Mouse (Mus musculus): ENCODE measurements at regions not wholly inside any gene's neighbourhood (a gene's known extent, or its start where the extent isn't known, plus 50 kb on each side); places are given as distances from the start of the nearest gene placed in this dataset.
"Not testable (repeated sequence)": the region's sequence is repeated elsewhere in the genome, so short reads cannot be mapped to it uniquely, and the experiment has no call there.

- no peak for DNase-seq
Observed at GRCm38 (mm10) chr12:77088452-77088851, 126.5 kb upstream of the Max start.

DNA sequence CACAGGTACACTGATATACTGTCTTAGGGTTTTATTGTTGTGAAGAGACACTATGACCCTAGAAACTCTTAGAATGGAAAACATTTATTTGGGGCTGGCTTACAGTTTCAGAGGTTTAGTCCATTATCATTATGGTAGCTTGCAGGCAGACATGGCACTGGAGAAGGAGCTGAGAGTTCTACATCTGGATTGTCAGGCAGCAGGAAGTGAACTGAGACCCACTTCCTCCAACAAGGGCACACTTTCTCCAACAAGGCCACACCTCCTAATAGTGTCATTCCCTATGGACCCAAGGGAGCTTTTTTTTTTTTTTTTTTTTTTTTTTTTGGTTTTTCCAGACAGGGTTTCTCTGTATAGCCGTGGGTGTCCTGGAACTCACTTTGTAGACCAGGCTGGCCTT lies 124.9 kb upstream of the Max start:
- DNase-seq, result not testable (repeated sequence)

GRCm38 (mm10) chr12:77085894-77086293 lies 123.9 kb upstream of the Max start:
- DNase-seq, result no peak

GRCm38 (mm10) chr12:77085244-77085643 lies 123.2 kb upstream of the Max start:
- no peak for DNase-seq

- DNase-seq, result no peak
Observed at GRCm38 (mm10) chr12:77084744-77085143, 122.7 kb upstream of the Max start.

DNA sequence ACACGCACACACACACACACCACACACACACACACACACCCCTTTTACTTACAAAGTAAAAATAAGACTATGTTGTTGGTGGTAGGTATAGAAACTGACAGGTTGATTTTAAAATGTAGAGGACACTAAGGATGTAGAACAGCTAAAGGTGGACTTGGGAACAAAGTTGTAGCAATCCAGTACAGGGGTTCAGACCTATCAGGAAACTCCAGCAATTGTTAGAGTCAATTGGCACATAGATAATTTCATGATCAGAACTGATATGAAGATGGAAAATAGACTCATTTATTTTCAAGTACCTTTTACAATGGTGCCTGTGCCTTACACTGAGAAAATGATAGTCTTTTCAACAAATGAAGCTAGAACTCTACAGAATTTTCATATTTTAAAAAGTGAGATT lies 122.3 kb upstream of the Max start:
- no peak for DNase-seq

- DNase-seq, result no peak
Observed at GRCm38 (mm10) chr12:77083760-77084159, 121.8 kb upstream of the Max start.

DNA sequence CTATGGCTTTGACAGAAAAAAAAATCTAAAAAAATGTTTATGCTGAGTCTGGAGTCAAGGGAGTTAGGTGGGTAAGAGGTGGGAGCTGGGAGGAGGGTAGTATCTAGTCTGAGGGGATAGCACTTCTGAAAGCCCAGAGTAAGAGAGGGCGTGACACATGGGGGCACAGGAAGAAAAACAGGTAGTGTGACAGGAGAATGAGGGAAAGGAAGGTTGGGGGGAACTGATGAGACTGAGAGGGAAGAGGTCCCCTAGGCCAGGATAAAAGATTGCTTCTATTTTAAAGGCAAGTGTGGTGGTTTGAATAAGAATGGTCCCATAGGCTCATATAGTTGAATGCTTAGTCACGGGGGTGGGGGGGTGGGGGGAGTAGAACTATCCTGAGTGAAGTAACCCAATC lies 119.8 kb upstream of the Max start:
- DNase-seq, result no peak

DNA sequence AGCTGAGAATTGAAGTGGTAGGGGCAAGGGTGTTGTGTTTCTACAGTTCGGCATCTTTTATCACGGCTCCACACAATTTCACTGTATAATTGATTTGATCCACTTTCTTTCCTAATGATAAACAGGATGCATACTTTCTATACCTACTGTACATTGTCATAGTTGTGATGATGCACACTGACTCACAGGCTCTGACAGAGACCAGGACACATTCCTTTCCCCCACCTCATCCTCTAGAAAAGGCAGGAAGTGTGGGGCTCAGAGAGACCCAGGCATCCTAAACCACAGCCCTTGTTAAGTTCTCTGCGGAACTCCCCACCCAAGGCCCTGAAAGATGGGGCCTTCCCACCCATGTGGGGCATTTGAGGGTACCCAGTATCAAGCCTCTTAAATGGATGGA lies 117.5 kb upstream of the Max start:
- DNase-seq, result no peak

DNA sequence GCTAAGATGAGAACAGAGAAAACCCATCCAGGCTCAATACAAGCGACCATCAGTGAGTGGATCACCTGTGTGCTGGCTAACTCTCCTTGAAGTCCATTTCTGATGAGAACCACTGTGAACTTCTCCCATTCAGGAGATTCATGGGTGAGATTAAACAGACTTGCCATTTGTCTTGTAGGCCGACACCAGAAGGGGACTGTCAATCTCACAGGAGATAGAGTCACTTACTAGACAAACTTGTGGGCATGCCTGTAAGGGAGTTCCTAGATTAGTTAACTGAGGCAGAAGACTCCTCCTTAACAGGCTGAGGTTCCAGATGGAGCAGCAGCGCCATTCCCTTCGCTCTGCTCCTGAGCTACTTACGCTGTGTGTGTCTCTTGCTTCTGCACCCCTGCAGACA lies 114.7 kb upstream of the Max start:
- DNase-seq, result no peak

DNA sequence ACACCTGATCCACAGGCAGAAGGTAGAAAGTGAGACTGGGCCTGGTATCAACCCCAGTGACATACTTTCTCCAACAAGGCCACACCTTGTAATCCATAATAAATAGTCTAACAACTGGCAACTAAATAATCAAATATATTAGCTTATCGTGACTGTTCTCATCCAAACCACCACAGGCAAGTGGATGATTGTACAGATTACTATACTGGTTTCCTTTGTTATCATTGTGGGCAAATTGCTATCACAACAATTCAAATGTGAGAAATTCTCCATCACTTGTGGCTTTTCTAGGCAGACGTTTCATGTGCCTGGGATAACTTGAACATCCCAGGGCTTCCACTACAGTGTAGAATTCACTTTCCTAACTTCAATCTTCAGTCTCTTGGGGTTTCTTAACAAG lies 112.6 kb upstream of the Max start:
- DNase-seq, result no peak

- no peak for DNase-seq
Observed at GRCm38 (mm10) chr12:77071700-77072099, 109.7 kb upstream of the Max start.

GRCm38 (mm10) chr12:77067938-77068337 lies 105.9 kb upstream of the Max start:
- DNase-seq, result no peak

DNA sequence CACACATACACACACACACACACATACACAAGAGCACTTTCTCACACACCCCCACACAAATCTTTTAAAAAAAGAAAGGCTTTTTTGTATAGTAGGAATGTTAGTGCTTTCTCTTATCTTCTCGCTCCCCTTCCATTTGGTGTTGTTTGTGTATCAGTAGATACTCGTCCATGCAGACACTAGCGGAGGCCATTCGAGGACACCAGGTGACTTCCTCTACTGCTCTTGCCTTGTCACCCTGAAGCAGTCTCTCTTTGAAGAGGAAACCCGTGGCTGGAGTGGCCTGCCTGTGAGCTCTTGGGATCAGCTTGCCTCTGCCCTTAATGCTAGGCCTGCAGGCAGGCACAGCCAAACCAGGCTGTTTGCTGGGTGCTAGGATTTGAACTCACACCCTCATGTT lies 105.1 kb upstream of the Max start:
- no peak for DNase-seq

DNA sequence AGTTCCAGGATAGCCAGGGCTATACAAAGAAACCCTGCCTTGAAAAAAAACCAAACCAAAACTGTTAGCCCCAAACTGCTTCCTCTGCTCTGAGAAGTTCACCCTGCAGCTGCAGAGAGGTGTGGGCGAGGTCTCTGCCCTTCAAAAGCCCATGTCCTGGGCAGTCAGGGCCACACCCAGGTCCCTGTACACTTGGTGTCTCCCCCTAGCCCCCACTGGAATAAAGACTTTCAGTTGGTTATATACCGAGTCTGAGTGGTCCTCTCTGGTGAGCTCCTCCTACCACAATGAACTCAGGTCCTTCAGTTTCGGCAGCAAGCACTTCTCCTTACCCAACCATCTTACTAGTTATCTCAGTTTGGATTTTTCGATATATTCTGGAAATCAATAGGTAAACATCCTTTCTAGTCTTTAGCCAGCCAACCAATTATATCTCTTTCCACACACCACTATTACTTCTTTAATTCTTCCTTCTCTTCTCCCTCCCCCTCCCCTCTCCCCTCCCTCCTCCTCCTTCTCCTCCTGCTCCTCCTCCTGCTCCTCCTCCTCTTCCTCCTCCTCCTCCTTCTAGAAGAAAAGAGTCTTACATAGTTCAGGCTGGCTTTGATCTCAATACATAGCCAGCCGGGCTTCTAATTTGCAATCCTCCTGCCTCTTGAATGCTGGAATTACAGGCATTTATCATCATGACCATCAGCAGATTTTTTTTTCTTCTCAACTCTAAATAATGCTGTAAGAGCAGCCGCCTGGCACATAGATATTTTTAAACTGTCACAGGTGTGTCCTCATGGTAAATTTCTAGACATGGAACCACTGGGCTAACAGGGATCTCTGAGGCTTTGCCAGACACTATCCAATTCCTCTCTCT lies 103.9 kb upstream of the Max start:
- no peak for DNase-seq

GRCm38 (mm10) chr12:77064048-77064447 lies 102.0 kb upstream of the Max start:
- no peak for DNase-seq

GRCm38 (mm10) chr12:77061562-77061847 lies 99.5 kb upstream of the Max start:
- DNase-seq, result no peak

- no peak for DNase-seq
Observed at GRCm38 (mm10) chr12:77060766-77061561, 99.0 kb upstream of the Max start.

GRCm38 (mm10) chr12:77060060-77060695 lies 98.2 kb upstream of the Max start:
- peak; percentile 70 for DNase-seq

- no peak for DNase-seq
Observed at GRCm38 (mm10) chr12:77059679-77060059, 97.7 kb upstream of the Max start.

DNA sequence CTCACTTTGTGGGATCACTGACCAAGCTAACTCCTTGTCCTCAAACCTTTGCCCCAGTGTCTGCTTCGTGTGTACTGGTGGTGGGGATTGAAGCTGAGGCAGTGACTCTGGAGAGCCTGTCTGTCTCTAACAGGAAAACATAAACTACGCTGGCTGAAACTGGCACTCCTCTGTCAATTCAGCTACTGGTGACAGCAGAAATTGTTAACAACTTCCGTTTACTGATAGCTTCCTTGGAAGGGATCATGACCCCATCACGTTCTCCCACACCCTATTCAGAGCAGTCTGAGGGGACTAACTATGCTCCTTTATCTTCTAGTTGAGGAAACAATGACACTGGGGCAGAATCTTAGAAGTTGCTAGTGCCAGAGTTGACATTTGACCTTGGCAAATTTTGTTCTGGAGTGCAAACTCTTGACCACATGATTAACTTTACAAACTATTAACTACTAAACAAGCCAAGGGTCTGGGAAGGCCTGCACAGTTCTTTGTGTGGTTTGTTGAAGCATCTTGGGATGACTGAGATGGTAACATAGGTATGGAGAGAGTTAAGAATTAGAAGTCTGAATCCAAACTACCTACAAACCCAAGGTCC lies 96.7 kb upstream of the Max start:
- DNase-seq, result no peak

GRCm38 (mm10) chr12:77056748-77057370 lies 94.9 kb upstream of the Max start:
- no peak for DNase-seq

- no peak for DNase-seq
Observed at GRCm38 (mm10) chr12:77054700-77055099, 92.7 kb upstream of the Max start.
